Mouse (Mus musculus): ENCODE measurements around the gene Chrm5. TPM values are rescaled to one million over a fixed set of nuclear protein-coding genes. Genes with fewer than 3 reads are reported as not detected.
"Not testable (repeated sequence)": the region's sequence is repeated elsewhere in the genome, so short reads cannot be mapped to it uniquely, and the experiment has no call there.

The Chrm5 gene
- polyA plus RNA-seq, 1 experiment from 2014 or later = not detected

GRCm38 (mm10) chr2:112470961-112471381 is 9.6 kb downstream of the Chrm5 start:
- Histone ChIP-seq H3K36me3 (peaks cover 34% of the 10 kb centered on the region), H3K27ac (0 out of 2 replicates have a peak overlapping the region, but pooled peaks have one; percentile 42), H3K9me3 (no peaks in the 10 kb centered on the region), H3K4me3 (no peak overlapping the region), H3K27me3 (ENCODE audit: insufficient read depth, poor library complexity, severe bottlenecking) (no peaks in the 10 kb centered on the region), H3K4me1 (peaks cover 9% of the 10 kb centered on the region; the same call in 1 of the 2 replicates)
- WGBS = 51% methylated on average over 5 of the region's 5 CpGs
- peak; percentile 73 for DNase-seq (ENCODE audit: low spot score)

- Histone ChIP-seq H3K4me3 (no peak overlapping the region), H3K27me3 (ENCODE audit: insufficient read depth, poor library complexity, severe bottlenecking) (no peaks in the 10 kb centered on the region), H3K4me1 (peaks cover 9% of the 10 kb centered on the region; the same call in 1 of the 2 replicates), H3K36me3 (peaks cover 44% of the 10 kb centered on the region), H3K27ac (no peak overlapping the region), H3K9me3 (no peaks in the 10 kb centered on the region)
- DNase-seq (ENCODE audit: low spot score) = no peak
These were observed 11.0 kb downstream of the Chrm5 start for GRCm38 (mm10) chr2:112469542-112469941.

- WGBS = 87% methylated on average over 3 of the region's 3 CpGs
- H3K36me3 ChIP-seq = peaks cover 41% of the 10 kb centered on the region
These were observed 20.0 kb downstream of the Chrm5 start for GRCm38 (mm10) chr2:112460557-112460956.

GRCm38 (mm10) chr2:112454862-112455564 is 25.6 kb downstream of the Chrm5 start, which contains the start of gene Emc7:
Gene Emc7 (plus strand): TSS chr2:112454997.
- H3K4me3 ChIP-seq = peak within 1 kb of the TSS; percentile 86
- peak within 1 kb of the TSS; percentile 90 for H3K27ac ChIP-seq
- peaks cover 10% of the 10 kb centered on the region for H3K36me3 ChIP-seq
- DNase-seq (ENCODE audit: low spot score) = peak; percentile 98
- peaks cover 8% of the 10 kb centered on the region; the same call in 1 of the 2 replicates for H3K4me1 ChIP-seq
- no peaks in the 10 kb centered on the region for H3K9me3 ChIP-seq
- H3K27me3 ChIP-seq (ENCODE audit: insufficient read depth, poor library complexity, severe bottlenecking) = no peaks in the 10 kb centered on the region
- WGBS = under 1% methylated on average over 49 of the region's 49 CpGs

More at GRCm38 (mm10) chr2:112460557-112460956, 20.0 kb downstream of the Chrm5 start:
- Histone ChIP-seq H3K9me3 (no peaks in the 10 kb centered on the region), H3K27me3 (ENCODE audit: insufficient read depth, poor library complexity, severe bottlenecking) (no peaks in the 10 kb centered on the region), H3K27ac (no peak overlapping the region), H3K4me3 (no peak overlapping the region), H3K4me1 (peaks cover 8% of the 10 kb centered on the region; the same call in 1 of the 2 replicates)
- DNase-seq (ENCODE audit: low spot score) = no peak

- H3K9me3 ChIP-seq = no peaks in the 10 kb centered on the region
- H3K36me3 ChIP-seq = 0 out of 2 replicates have a peak, but pooled peaks cover 3% of the 10 kb centered on the region
- H3K4me3 ChIP-seq = peak overlapping the region; percentile 86
- H3K27me3 ChIP-seq (ENCODE audit: insufficient read depth, poor library complexity, severe bottlenecking) = no peaks in the 10 kb centered on the region
- no peak for DNase-seq (ENCODE audit: low spot score)
- 27% methylated on average over 17 of the region's 17 CpGs for WGBS
- peak overlapping the region; percentile 90 for H3K27ac ChIP-seq
- peaks cover 8% of the 10 kb centered on the region; the same call in 1 of the 2 replicates for H3K4me1 ChIP-seq
These were observed 26.3 kb downstream of the Chrm5 start for GRCm38 (mm10) chr2:112454125-112454861.

- not testable (repeated sequence) for H3K36me3 ChIP-seq; H3K4me1 ChIP-seq; H3K9me3 ChIP-seq; H3K4me3 ChIP-seq; H3K27ac ChIP-seq; H3K27me3 ChIP-seq (ENCODE audit: insufficient read depth, poor library complexity, severe bottlenecking); DNase-seq (ENCODE audit: low spot score)
These were observed 28.1 kb downstream of the Chrm5 start for GRCm38 (mm10) chr2:112452513-112452912.

- Histone ChIP-seq H3K27ac (no peak overlapping the region), H3K36me3 (no peaks in the 10 kb centered on the region), H3K9me3 (no peaks in the 10 kb centered on the region), H3K27me3 (ENCODE audit: insufficient read depth, poor library complexity, severe bottlenecking) (no peaks in the 10 kb centered on the region), H3K4me1 (no peaks in the 10 kb centered on the region), H3K4me3 (no peak overlapping the region)
- WGBS = 30% methylated on average over 4 of the region's 4 CpGs
- DNase-seq (ENCODE audit: low spot score) = no peak
These were observed 30.8 kb downstream of the Chrm5 start for GRCm38 (mm10) chr2:112449597-112450296.

GRCm38 (mm10) chr2:112448510-112449059 is 32.0 kb downstream of the Chrm5 start:
- Histone ChIP-seq H3K27ac (no peak overlapping the region), H3K9me3 (no peaks in the 10 kb centered on the region), H3K27me3 (ENCODE audit: insufficient read depth, poor library complexity, severe bottlenecking) (no peaks in the 10 kb centered on the region), H3K4me3 (no peak overlapping the region), H3K4me1 (no peaks in the 10 kb centered on the region), H3K36me3 (no peaks in the 10 kb centered on the region)
- no peak for DNase-seq (ENCODE audit: low spot score)

- not testable (repeated sequence) for H3K4me3 ChIP-seq; H3K27me3 ChIP-seq (ENCODE audit: insufficient read depth, poor library complexity, severe bottlenecking); H3K27ac ChIP-seq; H3K36me3 ChIP-seq; H3K9me3 ChIP-seq; DNase-seq (ENCODE audit: low spot score); H3K4me1 ChIP-seq
- WGBS = 69% methylated on average over 4 of the region's 4 CpGs
These were observed 32.5 kb downstream of the Chrm5 start for GRCm38 (mm10) chr2:112448046-112448445.

- H3K27me3 ChIP-seq (ENCODE audit: insufficient read depth, poor library complexity, severe bottlenecking) = no peaks in the 10 kb centered on the region
- H3K9me3 ChIP-seq = no peaks in the 10 kb centered on the region
- H3K36me3 ChIP-seq = no peaks in the 10 kb centered on the region
- H3K4me3 ChIP-seq = no peak overlapping the region
- DNase-seq (ENCODE audit: low spot score) = no peak
- H3K27ac ChIP-seq = no peak overlapping the region
- no peaks in the 10 kb centered on the region for H3K4me1 ChIP-seq
These were observed 35.1 kb downstream of the Chrm5 start for GRCm38 (mm10) chr2:112445511-112445910.

GRCm38 (mm10) chr2:112443491-112443890 is 37.1 kb downstream of the Chrm5 start:
- Histone ChIP-seq H3K4me3 (no peak overlapping the region), H3K27ac (no peak overlapping the region), H3K4me1 (no peaks in the 10 kb centered on the region), H3K27me3 (ENCODE audit: insufficient read depth, poor library complexity, severe bottlenecking) (no peaks in the 10 kb centered on the region), H3K36me3 (no peaks in the 10 kb centered on the region), H3K9me3 (no peaks in the 10 kb centered on the region)
- DNase-seq (ENCODE audit: low spot score) = no peak
- 63% methylated on average over 2 of the region's 2 CpGs for WGBS

- no peak for DNase-seq (ENCODE audit: low spot score)
- H3K36me3 ChIP-seq = no peaks in the 10 kb centered on the region
- no peaks in the 10 kb centered on the region for H3K9me3 ChIP-seq
- no peak overlapping the region for H3K27ac ChIP-seq
- no peaks in the 10 kb centered on the region for H3K27me3 ChIP-seq (ENCODE audit: insufficient read depth, poor library complexity, severe bottlenecking)
- H3K4me3 ChIP-seq = no peak overlapping the region
- no peaks in the 10 kb centered on the region for H3K4me1 ChIP-seq
- 80% methylated on average over 2 of the region's 2 CpGs for WGBS
These were observed 43.0 kb downstream of the Chrm5 start for GRCm38 (mm10) chr2:112437589-112437988.
